Mouse (Mus musculus) MEL (cell line): ENCODE measurements around the gene Samd8. TPM values are rescaled to one million over a fixed set of nuclear protein-coding genes. Genes with fewer than 3 reads are reported as not detected.

Source experiments
- DNase-seq: peaks from one replicate; pipeline ENCODE4 v3.0.0; 2011; ENCODE audit warnings: low read depth, low spot score
- H3K27ac ChIP-seq: 2 replicates; pipeline ENCODE4 v1.5.1; 2012; ENCODE audit warnings: low read depth, mild to moderate bottlenecking, control low read depth, low read length, moderate library complexity; ENCODE audit not compliant: control insufficient read depth
- H3K27me3 ChIP-seq, 2 experiments: fragments of 150-350 bp in 1 of 2; sonication (generic) in 1 of 2; 2 replicates each; pipeline ENCODE4 v1.6.1; 2012; ENCODE audit warnings: low read length in 2 of 2, mild to moderate bottlenecking in 2 of 2, improper control_type of control experiment in 1 of 2, moderate library complexity in 1 of 2; ENCODE audit not compliant: insufficient read depth in 2 of 2, control insufficient read depth in 1 of 2
- H3K36me3 ChIP-seq, 2 experiments: 2 replicates each; pipeline ENCODE4 v1.6.1; 2012 to 2014; ENCODE audit warnings: low read length in 2 of 2, improper control_type of control experiment in 1 of 2, inconsistent platforms in 1 of 2, mild to moderate bottlenecking in 1 of 2; ENCODE audit not compliant: insufficient read depth in 2 of 2, control insufficient read depth in 1 of 2
- H3K4me1 ChIP-seq, 2 experiments: fragments of 150-350 bp in 1 of 2; sonication (generic) in 1 of 2; 2 replicates each; pipeline ENCODE4 v1.6.1; 2012; ENCODE audit warnings: low read length in 2 of 2, improper control_type of control experiment in 1 of 2, mild to moderate bottlenecking in 1 of 2; ENCODE audit not compliant: insufficient read depth in 2 of 2, control insufficient read depth in 1 of 2
- H3K4me3 ChIP-seq, 2 experiments: fragments of 150-350 bp in 1 of 2; sonication (generic) in 1 of 2; 2 replicates each; pipeline ENCODE4 v1.5.1; 2012; ENCODE audit warnings: low read depth in 2 of 2, low read length in 2 of 2, mild to moderate bottlenecking in 2 of 2, moderate library complexity in 2 of 2, control low read depth in 1 of 2, improper control_type of control experiment in 1 of 2; ENCODE audit not compliant: control insufficient read depth in 1 of 2, insufficient read depth in 1 of 2
- H3K79me2 ChIP-seq: 2 replicates; pipeline ENCODE4 v1.6.1; 2012; ENCODE audit warnings: mild to moderate bottlenecking, low read length, moderate library complexity; ENCODE audit not compliant: control insufficient read depth, poor library complexity, insufficient read depth
- H3K9ac ChIP-seq: 2 replicates; pipeline ENCODE4 v1.6.1; 2012; ENCODE audit warnings: low read depth, mild to moderate bottlenecking, control low read depth, low read length, moderate library complexity; ENCODE audit not compliant: control insufficient read depth, poor library complexity, severe bottlenecking
- H3K9me3 ChIP-seq: fragments of 150-350 bp; sonication (generic); replicated peaks from 2 replicates; pipeline ENCODE4 v1.6.1; 2012; ENCODE audit warnings: mild to moderate bottlenecking, low read length, improper control_type of control experiment, moderate library complexity; ENCODE audit not compliant: insufficient read depth
- BHLHE40 ChIP-seq: IDR thresholded peaks from 2 replicates; pipeline ENCODE4 v1.6.1; 2012; ENCODE audit warnings: low read depth, mild to moderate bottlenecking, inconsistent platforms, low read length, improper control_type of control experiment, borderline replicate concordance
- CHD1 ChIP-seq: IDR thresholded peaks from 2 replicates; pipeline ENCODE4 v1.6.1; 2012; ENCODE audit warnings: low read depth, mild to moderate bottlenecking, inconsistent platforms, low read length, improper control_type of control experiment
- CHD2 ChIP-seq: IDR thresholded peaks from 2 replicates; pipeline ENCODE4 v1.6.1; 2011; ENCODE audit warnings: low read length, improper control_type of control experiment
- CTCF ChIP-seq, 3 experiments: IDR thresholded peaks in 2 of 3; conservative IDR thresholded peaks in 1 of 3; 2 replicates each; pipeline ENCODE4 v1.5.1; 2011 to 2012; ENCODE audit warnings: low read length in 3 of 3, low read depth in 2 of 3, mild to moderate bottlenecking in 2 of 3, improper control_type of control experiment in 1 of 3, inconsistent platforms in 1 of 3, mixed read lengths in 1 of 3, moderate library complexity in 1 of 3; ENCODE audit not compliant: control insufficient read depth in 1 of 3, insufficient read depth in 1 of 3, poor library complexity in 1 of 3, severe bottlenecking in 1 of 3
- E2F4 ChIP-seq: IDR thresholded peaks from 2 replicates; pipeline ENCODE4 v1.6.1; 2011; ENCODE audit warnings: low read depth, low read length, improper control_type of control experiment, borderline replicate concordance
- ELF1 ChIP-seq: IDR thresholded peaks from 2 replicates; pipeline ENCODE4 v1.6.1; 2014; ENCODE audit warnings: low read depth, mild to moderate bottlenecking, inconsistent platforms, low read length, improper control_type of control experiment, moderate library complexity
- EP300 ChIP-seq, 2 experiments: IDR thresholded peaks; 2 replicates each; pipeline ENCODE4 v1.6.1; 2011; ENCODE audit warnings: improper control_type of control experiment in 2 of 2, low read length in 2 of 2, low read depth in 1 of 2, mild to moderate bottlenecking in 1 of 2
- ETS1 ChIP-seq: IDR thresholded peaks from 2 replicates; pipeline ENCODE4 v1.6.1; 2012; ENCODE audit warnings: low read depth, mild to moderate bottlenecking, inconsistent platforms, low read length, improper control_type of control experiment, moderate library complexity
- GABPA ChIP-seq: IDR thresholded peaks from 2 replicates; pipeline ENCODE4 v1.6.1; 2012; ENCODE audit warnings: low read depth, mild to moderate bottlenecking, inconsistent platforms, low read length, improper control_type of control experiment, moderate library complexity
- GATA1 ChIP-seq: IDR thresholded peaks from 2 replicates; pipeline ENCODE4 v1.6.1; 2011; ENCODE audit warnings: low read depth, low read length, improper control_type of control experiment
- HCFC1 ChIP-seq: IDR thresholded peaks from 2 replicates; pipeline ENCODE4 v1.6.1; 2012; ENCODE audit warnings: low read depth, mild to moderate bottlenecking, inconsistent platforms, low read length, improper control_type of control experiment, moderate library complexity
- JUND ChIP-seq: IDR thresholded peaks from 2 replicates; pipeline ENCODE4 v1.6.1; 2011; ENCODE audit warnings: low read depth, mild to moderate bottlenecking, improper control_type of control experiment, low read length
- KAT2A ChIP-seq: conservative IDR thresholded peaks from 2 replicates; pipeline ENCODE4 v1.6.1; 2012; ENCODE audit warnings: low read depth, low read length, improper control_type of control experiment, inconsistent platforms
- MAFK ChIP-seq: IDR thresholded peaks from 2 replicates; pipeline ENCODE4 v1.6.1; 2011; ENCODE audit warnings: low read depth, mild to moderate bottlenecking, low read length, improper control_type of control experiment, borderline replicate concordance
- MAX ChIP-seq: IDR thresholded peaks from 2 replicates; pipeline ENCODE4 v1.6.1; 2011; ENCODE audit warnings: low read length, improper control_type of control experiment
- MEF2A ChIP-seq: IDR thresholded peaks from 2 replicates; pipeline ENCODE4 v1.6.1; 2014; ENCODE audit warnings: low read depth, mild to moderate bottlenecking, inconsistent platforms, low read length, improper control_type of control experiment; ENCODE audit not compliant: poor library complexity, insufficient replicate concordance, severe bottlenecking; ENCODE audit errors: extremely low read depth
- MXI1 ChIP-seq: IDR thresholded peaks from 2 replicates; pipeline ENCODE4 v1.6.1; 2011; ENCODE audit warnings: mild to moderate bottlenecking, low read depth, low read length, improper control_type of control experiment
- MYB ChIP-seq: IDR thresholded peaks from 2 replicates; pipeline ENCODE4 v1.6.1; 2011; ENCODE audit warnings: mild to moderate bottlenecking, low read depth, low read length, improper control_type of control experiment
- MYC ChIP-seq: IDR thresholded peaks from 2 replicates; pipeline ENCODE4 v1.6.1; 2011; ENCODE audit warnings: low read depth, mild to moderate bottlenecking, low read length, improper control_type of control experiment, moderate library complexity
- NRF1 ChIP-seq: IDR thresholded peaks from 2 replicates; pipeline ENCODE4 v1.6.1; 2014; ENCODE audit warnings: low read depth, mild to moderate bottlenecking, inconsistent platforms, low read length, improper control_type of control experiment, moderate library complexity; ENCODE audit not compliant: poor library complexity, insufficient read depth, severe bottlenecking
- POLR2A ChIP-seq, 2 experiments: IDR thresholded peaks; 2 replicates each; pipeline ENCODE4 v1.6.1; 2011 to 2012; ENCODE audit warnings: low read length in 2 of 2, mild to moderate bottlenecking in 2 of 2, control low read depth in 1 of 2, improper control_type of control experiment in 1 of 2, low read depth in 1 of 2, moderate library complexity in 1 of 2; ENCODE audit not compliant: control insufficient read depth in 1 of 2, insufficient read depth in 1 of 2, poor library complexity in 1 of 2
- POLR2AphosphoS2 ChIP-seq: IDR thresholded peaks from 2 replicates; pipeline ENCODE4 v1.6.1; 2011; ENCODE audit warnings: low read length, improper control_type of control experiment
- POLR2AphosphoS5 ChIP-seq: IDR thresholded peaks from 2 replicates; pipeline ENCODE4 v1.6.1; 2012; ENCODE audit warnings: low read depth, borderline replicate concordance, mild to moderate bottlenecking, inconsistent platforms, low read length, moderate library complexity, mixed read lengths
- RAD21 ChIP-seq: IDR thresholded peaks from 2 replicates; pipeline ENCODE4 v1.6.1; 2011; ENCODE audit warnings: mild to moderate bottlenecking, low read depth, low read length, improper control_type of control experiment
- RCOR1 ChIP-seq: IDR thresholded peaks from 2 replicates; pipeline ENCODE4 v1.6.1; 2012; ENCODE audit warnings: low read depth, mild to moderate bottlenecking, inconsistent platforms, low read length, improper control_type of control experiment
- SIN3A ChIP-seq: IDR thresholded peaks from 2 replicates; pipeline ENCODE4 v1.6.1; 2012; ENCODE audit warnings: low read length, improper control_type of control experiment, inconsistent platforms
- SMC3 ChIP-seq: IDR thresholded peaks from 2 replicates; pipeline ENCODE4 v1.6.1; 2011; ENCODE audit warnings: low read depth, low read length, improper control_type of control experiment
- TAL1 ChIP-seq: IDR thresholded peaks from 2 replicates; pipeline ENCODE4 v1.6.1; 2012; ENCODE audit warnings: mild to moderate bottlenecking, inconsistent platforms, low read length, moderate library complexity, mixed read lengths
- TBP ChIP-seq: IDR thresholded peaks from 2 replicates; pipeline ENCODE4 v1.8.0; 2011; ENCODE audit warnings: low read depth, low read length, improper control_type of control experiment
- TCF12 ChIP-seq: IDR thresholded peaks from 2 replicates; pipeline ENCODE4 v1.6.1; 2014; ENCODE audit warnings: low read depth, mild to moderate bottlenecking, inconsistent platforms, low read length, improper control_type of control experiment, moderate library complexity
- UBTF ChIP-seq: IDR thresholded peaks from 2 replicates; pipeline ENCODE4 v1.6.1; 2012; ENCODE audit warnings: low read depth, mild to moderate bottlenecking, inconsistent platforms, low read length, improper control_type of control experiment, moderate library complexity, borderline replicate concordance; ENCODE audit not compliant: insufficient read depth
- USF1 ChIP-seq: IDR thresholded peaks from 2 replicates; pipeline ENCODE4 v1.6.1; 2014; ENCODE audit warnings: low read depth, mild to moderate bottlenecking, inconsistent platforms, low read length, improper control_type of control experiment, moderate library complexity
- ZKSCAN1 ChIP-seq: IDR thresholded peaks from 2 replicates; pipeline ENCODE4 v1.6.1; 2012; ENCODE audit warnings: low read depth, mild to moderate bottlenecking, inconsistent platforms, low read length, improper control_type of control experiment, moderate library complexity
- ZMIZ1 ChIP-seq: IDR thresholded peaks from 2 replicates; pipeline ENCODE4 v1.6.1; 2012; ENCODE audit warnings: low read depth, mild to moderate bottlenecking, inconsistent platforms, low read length, improper control_type of control experiment, moderate library complexity
- ZNF384 ChIP-seq: IDR thresholded peaks from 2 replicates; pipeline ENCODE4 v1.6.1; 2012; ENCODE audit warnings: low read depth, mild to moderate bottlenecking, inconsistent platforms, low read length, improper control_type of control experiment
- polyA plus RNA-seq, 2 experiments: library from polyadenylated mRNA; stranded (reverse) in 1 of 2; unstranded in 1 of 2; fragments of >175 nt in 1 of 2; fragments of >200 nt in 1 of 2; gene quantifications; 2 replicates each; pipeline versions ENCODE4 v1.2.1 to v1.2.4; 2012; ENCODE audit warnings: low replicate concordance in 2 of 2, low read depth in 1 of 2; ENCODE audit not compliant: insufficient read length in 2 of 2, insufficient read depth in 1 of 2, missing spikeins in 1 of 2
- total RNA-seq: library from RNA; depleted of rRNA; stranded (reverse); fragments of 300-350 nt; gene quantifications from 2 replicates; pipeline ENCODE4 v1.2.3, GENCODE M21; 2012

The Samd8 gene
- total and polyA plus RNA-seq, 3 experiments, result 5.8 to 6.8 TPM; not detected in 1

- TF ChIP-seq HCFC1 (no peak), CHD2 (no peak), USF1 (no peak), TAL1 (peak; percentile 35), JUND (no peak), MXI1 (no peak; the same call in none of the 2 replicates), KAT2A (no peak), RAD21 (no peak), GABPA (no peak), ZMIZ1 (no peak), TCF12 (peak; percentile 73), CHD1 (no peak), SIN3A (no peak)
Observed at GRCm38 (mm10) chr14:21813216-21813615, 62.9 kb downstream of the Samd8 start (continued).

DNA sequence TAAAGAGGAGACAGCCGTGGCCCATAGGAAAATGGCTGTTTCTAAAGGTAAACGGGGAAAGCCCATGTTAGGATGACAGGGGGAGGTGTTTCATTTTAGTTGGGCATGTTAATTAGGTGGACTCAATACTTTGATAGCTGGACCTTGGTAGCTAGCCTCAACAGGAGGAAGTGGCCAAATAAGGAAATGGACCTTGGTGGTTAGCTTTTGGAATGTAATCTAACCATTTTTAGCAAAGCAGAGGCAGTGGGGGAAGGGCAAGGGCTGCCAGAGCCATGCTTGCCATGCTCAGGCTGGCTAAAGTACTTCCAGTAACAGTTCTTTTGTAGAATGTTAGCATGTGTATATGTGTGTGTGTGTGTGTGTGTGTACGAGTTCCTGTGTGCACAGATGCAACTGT, 63.5 kb downstream of the Samd8 start:
- Histone ChIP-seq H3K4me1 (peaks cover 13 to 21% of the 10 kb centered on the region in 2 experiments), H3K27ac (peak overlapping the region; percentile 87), H3K9me3 (no peaks in the 10 kb centered on the region), H3K27me3 (no peaks in the 10 kb centered on the region), H3K79me2 (no peaks in the 10 kb centered on the region), H3K36me3 (peaks cover 0 to 13% of the 10 kb centered on the region in 2 experiments; a peak in 2 of 4 replicates), H3K9ac (peak overlapping the region; percentile 67), H3K4me3 (peak overlapping the region; percentile 30 to 41; a peak in 3 of 4 replicates)
- peak; percentile 60 for DNase-seq
- TF ChIP-seq ZNF384 (no peak), BHLHE40 (0 out of 2 replicates have a peak, but pooled peaks have one; percentile 17), MAX (no peak), SIN3A (no peak), KAT2A (no peak), EP300 (IDR thresholded peaks at IDR 0.05; ENCODE audit: low read depth in 1 of 2, low read length in 2 of 2) (0 out of 4 replicates have a peak, but pooled peaks of 1 of the 2 experiments have one; percentile 28), NRF1 (no peak), USF1 (no peak), UBTF (no peak), RCOR1 (no peak), CHD2 (peak; percentile 49), GATA1 (0 out of 2 replicates have a peak, but pooled peaks have one; percentile 28), CHD1 (no peak), ZMIZ1 (no peak), TAL1 (no peak), CTCF (IDR thresholded peaks at IDR 0.05 in 2 of 3, conservative IDR thresholded peaks at IDR 0.05 in 1 of 3; ENCODE audit: control insufficient read depth in 1 of 3, insufficient read depth in 1 of 3, low read depth in 2 of 3, low read length in 3 of 3, poor library complexity in 1 of 3, severe bottlenecking in 1 of 3) (no peak), ELF1 (no peak), ZKSCAN1 (no peak), POLR2AphosphoS5 (no peak), MEF2A (no peak), MYC (0 out of 2 replicates have a peak, but pooled peaks have one; percentile 32), MXI1 (no peak), POLR2AphosphoS2 (no peak), MAFK (no peak), TBP (no peak), MYB (no peak), SMC3 (no peak), E2F4 (no peak), ETS1 (no peak), POLR2A (IDR thresholded peaks at IDR 0.05; ENCODE audit: control insufficient read depth in 1 of 2, insufficient read depth in 1 of 2, low read depth in 1 of 2, low read length in 2 of 2, poor library complexity in 1 of 2) (no peak)
